Mouse (Mus musculus): ENCODE measurements around the gene Gmpr2.

Gmpr2 gene

GRCm38 (mm10) chr14:55671833-55672740, at the start of gene Gmpr2, which contains the start of gene Nedd8:
Gene Gmpr2, plus strand, starts transcription at chr14:55671941.
Gene Nedd8, minus strand, starts transcription at chr14:55672124.
- DNase-seq = peak; percentile 76

GRCm38 (mm10) chr14:55628077-55628827, 43.5 kb upstream of the Gmpr2 start:
- no peak for DNase-seq

GRCm38 (mm10) chr14:55629312-55629711, 42.4 kb upstream of the Gmpr2 start:
- DNase-seq = peak; percentile 31

- DNase-seq = peak; percentile 32
These were observed 36.7 kb upstream of the Gmpr2 start for GRCm38 (mm10) chr14:55634874-55635522.

GRCm38 (mm10) chr14:55635523-55636007, 36.2 kb upstream of the Gmpr2 start, which contains the start of gene Ipo4:
Gene Ipo4, minus strand, starts transcription at chr14:55635957.
- DNase-seq = peak; percentile 85

- DNase-seq = no peak
These were observed 33.9 kb upstream of the Gmpr2 start, which contains the start of gene Gm49378 for GRCm38 (mm10) chr14:55637795-55638194. Gene Gm49378, minus strand, starts transcription at chr14:55637895.

- no peak for DNase-seq
These were observed 30.9 kb upstream of the Gmpr2 start for GRCm38 (mm10) chr14:55640816-55641215.

GRCm38 (mm10) chr14:55641291-55641690, 30.4 kb upstream of the Gmpr2 start:
- DNase-seq = no peak

GRCm38 (mm10) chr14:55642679-55643059, 29.1 kb upstream of the Gmpr2 start:
- no peak for DNase-seq

GRCm38 (mm10) chr14:55643060-55643907, 28.5 kb upstream of the Gmpr2 start, which contains the start of gene Tm9sf1:
Gene Tm9sf1, minus strand, starts transcription at chr14:55643806.
- DNase-seq = peak; percentile 74

- peak; percentile 1 for DNase-seq
These were observed 27.4 kb upstream of the Gmpr2 start for GRCm38 (mm10) chr14:55644261-55644888.

- DNase-seq = no peak
These were observed 21.9 kb upstream of the Gmpr2 start, which contains the start of gene Tssk4 for GRCm38 (mm10) chr14:55649884-55650283. Gene Tssk4, plus strand, starts transcription at chr14:55650184.

GRCm38 (mm10) chr14:55651528-55651927, 20.2 kb upstream of the Gmpr2 start:
- no peak for DNase-seq

GRCm38 (mm10) chr14:55656935-55657334, 14.8 kb upstream of the Gmpr2 start:
- DNase-seq = no peak

GRCm38 (mm10) chr14:55658011-55658410, 13.7 kb upstream of the Gmpr2 start:
- DNase-seq = no peak

GRCm38 (mm10) chr14:55659960-55660573, 11.7 kb upstream of the Gmpr2 start, which contains the start of gene Mdp1:
Gene Mdp1, minus strand, starts transcription at chr14:55660508.
- peak; percentile 79 for DNase-seq

- no peak for DNase-seq
These were observed 11.1 kb upstream of the Gmpr2 start for GRCm38 (mm10) chr14:55660636-55661035.

- no peak for DNase-seq
These were observed 282 bp upstream of the Gmpr2 start for GRCm38 (mm10) chr14:55671486-55671832.

GRCm38 (mm10) chr14:55672741-55673060, 960 bp downstream of the Gmpr2 start:
- no peak for DNase-seq

GRCm38 (mm10) chr14:55677615-55678014, 5.9 kb downstream of the Gmpr2 start:
- no peak for DNase-seq
